Mouse (Mus musculus) neural tube, embryonic 11.5 days (tissue): ENCODE data around the gene Hist2h2aa2. TPM values are rescaled to one million over a fixed set of nuclear protein-coding genes. Genes with fewer than 3 reads are reported as not detected.

Source experiments
- ATAC-seq: fragments of 200-750 bp; cut with Nextera tagmentation; 2 replicates; pipeline ENCODE4 v1.8.0; 2017; ENCODE audit warnings: moderate number of reproducible peaks, mild to moderate bottlenecking, moderate TSS enrichment, moderate library complexity; ENCODE audit not compliant: insufficient read depth, low FRiP score, low TSS enrichment
- DNase-seq: peaks from one replicate; pipeline ENCODE4 v3.0.0-alpha.2; 2015; ENCODE audit warnings: low spot score
- H3K27ac ChIP-seq: fragments of 300-500 bp; sonication (generic); 2 replicates; pipeline ENCODE4 v1.5.1; 2014; ENCODE audit warnings: low read depth, mild to moderate bottlenecking, low read length
- H3K27me3 ChIP-seq: fragments of 300-500 bp; sonication (generic); 2 replicates; pipeline ENCODE4 v1.6.1; 2014; ENCODE audit warnings: mild to moderate bottlenecking, low read length, mixed read lengths; ENCODE audit not compliant: control insufficient read depth, insufficient read depth
- H3K36me3 ChIP-seq: fragments of 300-500 bp; sonication (generic); 2 replicates; pipeline ENCODE4 v1.6.1; 2014; ENCODE audit warnings: mild to moderate bottlenecking, low read length, moderate library complexity, mixed read lengths; ENCODE audit not compliant: control insufficient read depth, insufficient read depth
- H3K4me1 ChIP-seq: fragments of 300-500 bp; sonication (generic); 2 replicates; pipeline ENCODE4 v1.6.1; 2014; ENCODE audit warnings: low read length, mixed read lengths; ENCODE audit not compliant: control insufficient read depth, insufficient read depth
- H3K4me2 ChIP-seq: fragments of 300-500 bp; sonication (generic); 2 replicates; pipeline ENCODE4 v1.6.1; 2014; ENCODE audit warnings: low read depth, mild to moderate bottlenecking, moderate library complexity
- H3K4me3 ChIP-seq: fragments of 300-500 bp; sonication (generic); 2 replicates; pipeline ENCODE4 v1.5.1; 2014; ENCODE audit warnings: low read depth, low read length
- H3K9ac ChIP-seq: fragments of 300-500 bp; sonication (generic); 2 replicates; pipeline ENCODE4 v1.6.1; 2014; ENCODE audit warnings: mild to moderate bottlenecking, low read length
- H3K9me3 ChIP-seq: fragments of 300-500 bp; sonication (generic); 2 replicates; pipeline ENCODE4 v1.6.1; 2016; ENCODE audit warnings: low read length; ENCODE audit not compliant: control insufficient read depth
- WGBS: fragments of 180-500 bp; shearing (Covaris S2); extraction: QIAGEN DNeasy Blood & Tissue Kit; methylation state at CpG from one replicate; pipeline ENCODE4 v1.1.7; 2014; 5-methylcytosine and 5-hydroxymethylcytosine counted together
- microRNA-seq: library from miRNA; unstranded; fragments of <30 nt; microRNA quantifications from one replicate; pipeline ENCODE4, GENCODE M21; 2016
- polyA plus RNA-seq: library from polyadenylated mRNA; unstranded; fragments of >200 nt; fragmentation: Nextera tagmentation; extraction: Ambion mirVana; gene quantifications from 2 replicates; pipeline ENCODE4 v1.2.1, GENCODE M21; 2014

Hist2h2aa2 gene
- polyA plus RNA-seq, 1 experiment from 2014 or later = 24.5 TPM

DNA sequence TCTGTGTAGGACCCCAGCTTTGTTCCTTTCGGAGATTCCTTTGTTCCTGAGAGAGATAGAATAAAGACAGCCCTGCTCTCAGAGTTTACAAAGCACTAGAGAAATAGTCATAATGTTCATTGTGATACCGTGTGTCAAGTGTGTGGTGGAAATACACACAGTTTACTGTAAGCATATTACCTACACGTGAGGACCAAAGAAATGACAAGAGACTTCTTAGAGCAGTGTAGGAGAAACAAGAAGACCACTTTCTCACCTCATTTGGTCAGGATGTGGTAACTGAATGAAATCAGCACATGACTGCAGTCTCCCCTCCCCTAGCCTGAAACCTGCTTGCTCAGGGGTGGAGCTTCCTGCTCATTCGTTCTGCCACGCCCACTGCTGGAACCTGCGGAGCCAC lies 41.9 kb downstream of the Hist2h2aa2 start:
- 3% methylated on average over 6 of the region's 6 CpGs for WGBS

GRCm38 (mm10) chr3:96197129-96197749 lies 42.8 kb downstream of the Hist2h2aa2 start:
- peak; percentile 90 for DNase-seq
- Histone ChIP-seq H3K4me2 (peak overlapping the region; percentile 54), H3K4me1 (peaks cover 5% of the 10 kb centered on the region), H3K9me3 (no peaks in the 10 kb centered on the region), H3K4me3 (peak overlapping the region; percentile 63), H3K27me3 (no peaks in the 10 kb centered on the region), H3K9ac (peak overlapping the region; percentile 95), H3K27ac (peak overlapping the region; percentile 95), H3K36me3 (no peaks in the 10 kb centered on the region; the same call in 1 of the 2 replicates)
- under 1% methylated on average over 50 of the region's 50 CpGs for WGBS
- ATAC-seq = peak; percentile 97

More for the DNA sequence above, 41.9 kb downstream of the Hist2h2aa2 start:
- Histone ChIP-seq H3K9ac (peak overlapping the region; percentile 32), H3K4me2 (peak overlapping the region; percentile 54), H3K4me1 (peaks cover 5% of the 10 kb centered on the region), H3K4me3 (0 out of 2 replicates have a peak overlapping the region, but pooled peaks have one; percentile 2), H3K36me3 (no peaks in the 10 kb centered on the region; the same call in 1 of the 2 replicates), H3K27me3 (no peaks in the 10 kb centered on the region), H3K9me3 (no peaks in the 10 kb centered on the region), H3K27ac (no peak overlapping the region)
- ATAC-seq = no peak
- DNase-seq = no peak

DNA sequence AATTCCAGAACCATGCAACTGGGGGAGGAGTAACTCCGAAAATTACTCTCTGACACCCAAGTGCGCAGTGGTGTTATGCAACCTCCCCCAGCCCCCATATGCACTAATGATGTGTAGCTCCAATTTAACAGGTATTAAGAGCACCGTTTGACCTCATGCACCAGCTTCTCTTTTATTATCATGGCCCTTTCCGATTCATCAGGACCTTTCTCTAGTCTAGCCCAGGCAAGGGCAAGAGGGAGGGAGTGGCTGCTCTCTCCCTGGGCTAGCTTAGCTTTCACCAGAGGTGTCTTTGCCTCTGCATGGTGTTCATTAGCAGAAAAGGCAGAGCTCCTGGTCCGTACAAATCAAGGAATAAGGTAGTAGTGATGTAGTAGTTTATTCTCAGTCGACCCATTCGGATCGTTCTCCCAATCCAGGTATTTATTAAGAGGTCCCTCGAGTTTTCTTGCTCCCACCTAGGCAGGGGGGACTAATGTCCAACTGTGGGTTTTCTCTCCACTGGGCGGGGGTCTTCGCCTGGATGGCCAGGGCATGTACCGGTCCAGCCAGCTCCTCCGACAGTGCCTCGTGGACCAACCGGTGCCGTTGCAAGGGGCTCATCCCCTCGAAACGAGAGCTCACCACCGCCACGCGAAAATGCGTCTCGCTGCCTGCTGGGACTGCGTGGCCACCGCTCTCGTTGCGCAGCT lies 43.5 kb downstream of the Hist2h2aa2 start:
- no peaks in the 10 kb centered on the region for H3K9me3 ChIP-seq
- H3K27me3 ChIP-seq = no peaks in the 10 kb centered on the region
- WGBS = 19% methylated on average over 27 of the region's 27 CpGs
- H3K4me1 ChIP-seq = peaks cover 5% of the 10 kb centered on the region
- ATAC-seq (peak; percentile 40; the same call in 1 of the 2 replicates), DNase-seq (no peak)
- H3K27ac ChIP-seq = peak overlapping the region; percentile 95
- H3K4me3 ChIP-seq = peak overlapping the region; percentile 63
- peak overlapping the region; percentile 95 for H3K9ac ChIP-seq
- H3K4me2 ChIP-seq = peak overlapping the region; percentile 54
- H3K36me3 ChIP-seq = no peaks in the 10 kb centered on the region; the same call in 1 of the 2 replicates

DNA sequence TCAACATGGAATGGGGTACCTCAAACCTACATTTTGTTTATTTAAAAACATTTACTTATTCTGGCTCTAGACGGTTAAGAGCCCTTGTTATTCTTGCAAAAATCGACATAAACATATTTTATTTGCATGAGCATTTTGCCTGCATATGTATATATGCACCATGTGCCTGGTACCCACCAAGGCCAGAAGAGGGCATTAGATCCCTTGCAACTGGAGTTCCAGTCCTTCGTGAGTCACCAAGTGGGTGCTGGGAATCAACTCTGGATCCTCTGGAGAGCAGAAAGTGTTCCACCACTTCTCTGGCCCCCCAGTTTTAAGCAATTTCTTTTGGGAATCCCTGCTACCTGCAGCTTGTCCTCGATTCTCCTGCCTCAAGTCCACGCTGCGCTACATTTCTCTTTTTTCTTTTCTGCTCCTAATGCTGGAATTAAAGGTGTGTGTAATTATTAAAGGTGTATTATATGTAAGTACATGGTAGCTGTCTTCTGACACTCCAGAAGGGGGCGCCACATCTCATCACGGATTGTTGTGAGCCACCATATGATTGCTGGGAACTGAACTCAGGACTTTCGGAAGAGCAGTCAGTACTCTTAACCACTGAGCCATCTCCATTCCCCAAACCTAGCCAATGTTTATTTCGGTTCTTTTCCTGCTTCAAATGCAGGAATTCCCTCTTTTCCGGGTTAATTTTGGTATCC lies 44.3 kb downstream of the Hist2h2aa2 start:
- Histone ChIP-seq H3K9ac (no peak overlapping the region), H3K27me3 (no peaks in the 10 kb centered on the region), H3K4me1 (peaks cover 5% of the 10 kb centered on the region), H3K4me3 (no peak overlapping the region), H3K4me2 (no peak overlapping the region; the same call in 1 of the 2 replicates), H3K27ac (no peak overlapping the region), H3K36me3 (no peaks in the 10 kb centered on the region; the same call in 1 of the 2 replicates), H3K9me3 (no peaks in the 10 kb centered on the region)
- no peak for DNase-seq
- ATAC-seq = no peak
- WGBS = 90% methylated on average over 11 of the region's 11 CpGs

DNA sequence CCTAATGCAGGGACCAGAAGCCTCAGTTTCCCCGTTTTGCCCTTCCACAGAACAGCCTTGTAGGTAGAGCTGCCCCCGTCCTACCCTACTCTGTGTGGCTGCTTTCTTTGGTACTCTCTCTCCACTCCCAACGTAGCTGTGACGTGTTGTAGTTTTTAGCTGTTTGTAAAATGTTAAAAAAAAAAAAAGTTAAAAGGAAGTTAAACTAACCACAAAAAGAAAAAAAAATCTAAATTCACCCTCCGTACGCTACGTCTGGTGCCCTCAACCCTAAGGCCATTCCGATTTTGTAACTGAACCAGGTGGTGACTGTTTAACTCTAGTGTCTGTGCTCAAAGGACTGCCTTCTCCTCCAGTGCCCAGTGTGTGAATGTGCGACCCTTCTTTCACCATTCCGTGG lies 45.1 kb downstream of the Hist2h2aa2 start:
- Histone ChIP-seq H3K36me3 (no peaks in the 10 kb centered on the region; the same call in 1 of the 2 replicates), H3K4me2 (no peak overlapping the region), H3K4me3 (no peak overlapping the region), H3K27me3 (no peaks in the 10 kb centered on the region), H3K27ac (no peak overlapping the region), H3K4me1 (peaks cover 5% of the 10 kb centered on the region), H3K9ac (no peak overlapping the region), H3K9me3 (no peaks in the 10 kb centered on the region)
- ATAC-seq = no peak
- no peak for DNase-seq
- WGBS = 92% methylated on average over 10 of the region's 10 CpGs

GRCm38 (mm10) chr3:96192977-96193376 lies 47.1 kb downstream of the Hist2h2aa2 start:
- WGBS = 65% methylated on average over 12 of the region's 12 CpGs
- H3K4me1 ChIP-seq = peaks cover 5% of the 10 kb centered on the region
- H3K4me2 ChIP-seq = no peak overlapping the region
- H3K27me3 ChIP-seq = no peaks in the 10 kb centered on the region
- no peak for ATAC-seq
- H3K9me3 ChIP-seq = no peaks in the 10 kb centered on the region
- no peaks in the 10 kb centered on the region; the same call in 1 of the 2 replicates for H3K36me3 ChIP-seq
- H3K4me3 ChIP-seq = no peak overlapping the region
- H3K9ac ChIP-seq = no peak overlapping the region
- no peak for DNase-seq
- no peak overlapping the region for H3K27ac ChIP-seq

Small RNA genes lying within 50 kb of the gene (microRNA-seq; reads per million reads assigned to microRNA genes)
- gene Gm44492 (not detected), gene Gm47311 (not detected), gene Gm47313 (not detected)

Other genes starting within 250 kb of the Hist2h2aa2 start
- gene Plekho1, start 244.3 kb downstream of the Hist2h2aa2 start, polyA plus RNA-seq = 72.8 and 79.5 TPM in 2 replicates
- 31.0 and 32.2 TPM in 2 replicates for gene Vps45, start 181.8 kb downstream of the Hist2h2aa2 start, polyA plus RNA-seq
- 9.0 and 11.4 TPM in 2 replicates for gene Otud7b, start 135.7 kb downstream of the Hist2h2aa2 start, polyA plus RNA-seq
- 7.1 and 11.7 TPM in 2 replicates for gene Mtmr11, start 78.3 kb downstream of the Hist2h2aa2 start, polyA plus RNA-seq
- gene Sf3b4, start 67.9 kb downstream of the Hist2h2aa2 start, polyA plus RNA-seq = 233 TPM in 2 replicates
- gene Sv2a, start 59.1 kb downstream of the Hist2h2aa2 start, polyA plus RNA-seq = 14.1 and 14.5 TPM in 2 replicates
- 63.3 and 70.4 TPM in 2 replicates for gene Bola1, start 20.6 kb downstream of the Hist2h2aa2 start, polyA plus RNA-seq
- 2.4 TPM in 1 of 2 replicates, not detected in the other for gene Hist2h2ab, start 20.4 kb downstream of the Hist2h2aa2 start, polyA plus RNA-seq
- gene Hist2h2ac, start 19.4 kb downstream of the Hist2h2aa2 start, polyA plus RNA-seq = 7.8 and 12.7 TPM in 2 replicates
- 6.8 and 8.6 TPM in 2 replicates for gene Hist2h2be, start 19.2 kb downstream of the Hist2h2aa2 start, polyA plus RNA-seq
- 5.8 and 6.7 TPM in 2 replicates for gene Hist2h3c2, start 1.1 kb downstream of the Hist2h2aa2 start, polyA plus RNA-seq
- gene Hist2h2aa1, start 5.2 kb upstream of the Hist2h2aa2 start, polyA plus RNA-seq = 11.4 and 24.5 TPM in 2 replicates
- gene Hist2h3c1, start 6.4 kb upstream of the Hist2h2aa2 start, polyA plus RNA-seq = 0.42 TPM in 1 of 2 replicates, not detected in the other
- gene Hist2h4, start 23.0 kb upstream of the Hist2h2aa2 start, polyA plus RNA-seq = 5.8 and 5.9 TPM in 2 replicates
- 55.7 and 56.1 TPM in 2 replicates for gene Hist2h3b, start 28.4 kb upstream of the Hist2h2aa2 start, polyA plus RNA-seq
- gene Hist2h2bb, start 29.5 kb upstream of the Hist2h2aa2 start, polyA plus RNA-seq = 17.3 and 22.2 TPM in 2 replicates
- gene Fcgr1, start 53.7 kb upstream of the Hist2h2aa2 start, polyA plus RNA-seq = 0.80 and 2.5 TPM in 2 replicates
- not detected in 2 replicates for gene BC107364, start 212.0 kb upstream of the Hist2h2aa2 start, polyA plus RNA-seq